Mouse (Mus musculus) hindbrain, postnatal 0 days (tissue): ENCODE data around the gene Cfap61. TPM values are rescaled to one million over a fixed set of nuclear protein-coding genes. Genes with fewer than 3 reads are reported as not detected.

Experiments used
- ATAC-seq: fragments of 200-750 bp; cut with Nextera tagmentation; 2 replicates; pipeline ENCODE4 v1.8.0; 2017; ENCODE audit warnings: mild to moderate bottlenecking, moderate TSS enrichment, moderate library complexity
- DNase-seq: peaks from one replicate; pipeline ENCODE4 v3.0.0-alpha.2; 2015; ENCODE audit warnings: low spot score
- H3K27ac ChIP-seq: fragments of 300-500 bp; sonication (generic); 2 replicates; pipeline ENCODE4 v1.5.1; 2014; ENCODE audit warnings: mild to moderate bottlenecking
- H3K27me3 ChIP-seq: fragments of 300-500 bp; sonication (generic); 2 replicates; pipeline ENCODE4 v1.6.1; 2014; ENCODE audit warnings: low read length, mixed read lengths; ENCODE audit not compliant: insufficient read depth
- H3K36me3 ChIP-seq: fragments of 300-500 bp; sonication (generic); 2 replicates; pipeline ENCODE4 v1.6.1; 2014; ENCODE audit warnings: low read length, mixed read lengths; ENCODE audit not compliant: insufficient read depth
- H3K4me1 ChIP-seq: fragments of 300-500 bp; sonication (generic); 2 replicates; pipeline ENCODE4 v1.6.1; 2014; ENCODE audit warnings: antibody characterized with exemption, low read length, mixed read lengths; ENCODE audit not compliant: insufficient read depth
- H3K4me2 ChIP-seq: fragments of 300-500 bp; sonication (generic); 2 replicates; pipeline ENCODE4 v1.6.1; 2014; ENCODE audit warnings: low read depth, mild to moderate bottlenecking, low read length, moderate library complexity, mixed read lengths
- H3K4me3 ChIP-seq: fragments of 300-500 bp; sonication (generic); 2 replicates; pipeline ENCODE4 v1.5.1; 2014; ENCODE audit warnings: low read length
- H3K9ac ChIP-seq: fragments of 300-500 bp; sonication (generic); replicated peaks from 2 replicates; pipeline ENCODE4 v1.6.1; 2014; ENCODE audit warnings: mild to moderate bottlenecking, low read length, moderate library complexity, mixed read lengths
- H3K9me3 ChIP-seq: fragments of 300-500 bp; sonication (generic); 2 replicates; pipeline ENCODE4 v1.6.1; 2016; ENCODE audit warnings: low read length, mixed read lengths
- CTCF ChIP-seq: IDR thresholded peaks from 2 replicates; pipeline ENCODE4 v1.5.1; 2016; ENCODE audit warnings: antibody characterized with exemption, control low read depth, low read depth
- WGBS: fragments of 180-500 bp; shearing (Covaris S2); extraction: QIAGEN DNeasy Blood & Tissue Kit; methylation state at CpG from one replicate; pipeline ENCODE4 v1.1.7; 2014; 5-methylcytosine and 5-hydroxymethylcytosine counted together
- polyA plus RNA-seq: library from polyadenylated mRNA; unstranded; fragments of >200 nt; fragmentation: Nextera tagmentation; extraction: Ambion mirVana; gene quantifications from 2 replicates; pipeline ENCODE4 v1.2.1, GENCODE M21; 2015
- total RNA-seq: library from RNA; depleted of rRNA; stranded (reverse); fragments of >200 nt; gene quantifications from 2 replicates; pipeline ENCODE4 v1.2.3, GENCODE M21; 2014

Gene Cfap61
- total and polyA plus RNA-seq, 2 experiments from 2014 or later: 3.7 to 4.1 TPM

GRCm38 (mm10) chr2:146047691-146048090 is 113.1 kb downstream of the Cfap61 start:
- no peak for TF ChIP-seq CTCF
- Histone ChIP-seq H3K36me3 (no peaks in the 10 kb centered on the region), H3K4me1 (peaks cover 6% of the 10 kb centered on the region; the same call in 1 of the 2 replicates), H3K27me3 (no peaks in the 10 kb centered on the region), H3K27ac (no peak overlapping the region), H3K9ac (no peak overlapping the region), H3K4me2 (no peak overlapping the region), H3K9me3 (no peaks in the 10 kb centered on the region), H3K4me3 (no peak overlapping the region)
- 68% methylated on average over 4 of the region's 4 CpGs for WGBS
- ATAC-seq (no peak), DNase-seq (no peak)

- Histone ChIP-seq H3K4me3 (no peak overlapping the region), H3K27ac (no peak overlapping the region), H3K36me3 (no peaks in the 10 kb centered on the region), H3K27me3 (no peaks in the 10 kb centered on the region), H3K4me2 (no peak overlapping the region), H3K9ac (no peak overlapping the region), H3K4me1 (peaks cover 6% of the 10 kb centered on the region; the same call in 1 of the 2 replicates), H3K9me3 (no peaks in the 10 kb centered on the region)
- WGBS: 46% methylated on average over 17 of the region's 17 CpGs
- DNase-seq: no peak
- ATAC-seq: no peak
- TF ChIP-seq CTCF: no peak
Observed at GRCm38 (mm10) chr2:146048221-146048829, 113.7 kb downstream of the Cfap61 start.

DNA sequence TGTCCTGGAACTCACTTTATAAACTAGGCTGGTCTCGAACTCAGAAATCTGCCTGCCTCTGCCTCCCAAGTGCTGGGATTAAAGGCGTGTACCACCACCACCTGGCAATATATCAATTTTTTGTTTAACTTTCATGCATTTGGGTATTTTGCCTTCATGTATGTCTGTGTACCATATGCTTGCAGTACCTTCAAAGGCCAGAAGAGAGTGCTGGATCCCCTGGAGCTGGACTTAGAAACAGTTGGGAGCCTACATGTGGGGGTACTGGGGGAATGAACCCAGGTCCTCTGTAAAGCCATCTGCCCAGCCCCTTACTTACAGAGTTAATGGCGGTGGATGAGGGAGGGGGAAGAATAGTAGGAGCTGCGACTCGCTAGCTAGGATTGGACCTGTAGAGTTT is 114.8 kb downstream of the Cfap61 start:
- Histone ChIP-seq H3K4me2 (no peak overlapping the region), H3K27me3 (no peaks in the 10 kb centered on the region), H3K4me1 (peaks cover 6% of the 10 kb centered on the region; the same call in 1 of the 2 replicates), H3K4me3 (no peak overlapping the region), H3K9me3 (no peaks in the 10 kb centered on the region), H3K9ac (no peak overlapping the region), H3K36me3 (no peaks in the 10 kb centered on the region), H3K27ac (no peak overlapping the region)
- TF ChIP-seq CTCF: no peak; the same call in 1 of the 2 replicates
- WGBS: 92% methylated on average over 5 of the region's 5 CpGs
- DNase-seq: no peak
- no peak for ATAC-seq

- DNase-seq: no peak
- H3K27ac ChIP-seq: no peak overlapping the region
Observed at GRCm38 (mm10) chr2:146050069-146050468, 115.5 kb downstream of the Cfap61 start.

DNA sequence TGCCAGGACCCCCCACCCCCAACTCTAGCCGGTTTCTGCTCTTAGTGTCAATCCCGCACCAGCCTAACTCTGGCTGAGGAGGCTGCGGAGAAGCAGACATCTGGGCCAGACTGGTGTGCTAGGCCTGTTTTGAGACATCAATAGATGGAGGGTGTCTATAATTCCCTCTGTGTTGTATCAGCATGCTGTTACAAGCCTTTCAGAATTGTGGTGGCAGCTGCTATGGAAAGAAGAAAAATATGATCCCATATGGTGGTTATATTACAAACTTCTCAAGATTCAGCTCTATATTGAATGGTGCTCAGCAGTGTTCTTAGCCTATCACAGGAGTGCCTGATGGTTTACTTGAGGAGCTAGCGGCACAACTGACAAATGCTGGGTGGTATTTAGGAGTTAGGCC is 116.8 kb downstream of the Cfap61 start:
- H3K27me3 ChIP-seq: no peaks in the 10 kb centered on the region
- H3K9me3 ChIP-seq: no peaks in the 10 kb centered on the region
- WGBS: 77% methylated on average over 4 of the region's 4 CpGs
- no peak for DNase-seq
- no peak overlapping the region for H3K27ac ChIP-seq
- H3K36me3 ChIP-seq: no peaks in the 10 kb centered on the region
- no peak for ATAC-seq
- no peak for TF ChIP-seq CTCF
- H3K4me3 ChIP-seq: no peak overlapping the region
- no peaks in the 10 kb centered on the region for H3K4me1 ChIP-seq
- no peak overlapping the region for H3K4me2 ChIP-seq
- no peak overlapping the region for H3K9ac ChIP-seq

More at GRCm38 (mm10) chr2:146050069-146050468, 115.5 kb downstream of the Cfap61 start:
- H3K9me3 ChIP-seq: no peaks in the 10 kb centered on the region
- H3K4me2 ChIP-seq: no peak overlapping the region
- 31% methylated on average over 3 of the region's 3 CpGs for whole genome bisulfite sequencing
- H3K4me3 ChIP-seq: no peak overlapping the region
- no peak for TF ChIP-seq CTCF
- no peaks in the 10 kb centered on the region for H3K36me3 ChIP-seq
- H3K9ac ChIP-seq: no peak overlapping the region
- peaks cover 6% of the 10 kb centered on the region; the same call in 1 of the 2 replicates for H3K4me1 ChIP-seq
- no peak for ATAC-seq
- H3K27me3 ChIP-seq: no peaks in the 10 kb centered on the region

- Histone ChIP-seq H3K9me3 (no peaks in the 10 kb centered on the region), H3K27ac (no peak overlapping the region), H3K4me2 (no peak overlapping the region), H3K27me3 (no peaks in the 10 kb centered on the region), H3K36me3 (no peaks in the 10 kb centered on the region), H3K9ac (no peak overlapping the region), H3K4me3 (no peak overlapping the region), H3K4me1 (peaks cover 1% of the 10 kb centered on the region; the same call in 1 of the 2 replicates)
- no peak for ATAC-seq
- DNase-seq: no peak
- WGBS: 74% methylated on average over 4 of the region's 4 CpGs
- TF ChIP-seq CTCF: no peak
Observed at GRCm38 (mm10) chr2:146057123-146057522, 122.5 kb downstream of the Cfap61 start.

GRCm38 (mm10) chr2:146058791-146059190 is 124.2 kb downstream of the Cfap61 start:
- WGBS: 48% methylated on average over 3 of the region's 3 CpGs
- DNase-seq: no peak

More at GRCm38 (mm10) chr2:146058791-146059190, 124.2 kb downstream of the Cfap61 start:
- H3K36me3 ChIP-seq: no peaks in the 10 kb centered on the region
- H3K9ac ChIP-seq: no peak overlapping the region
- H3K4me2 ChIP-seq: no peak overlapping the region
- H3K9me3 ChIP-seq: no peaks in the 10 kb centered on the region
- no peaks in the 10 kb centered on the region for H3K27me3 ChIP-seq
- no peak overlapping the region for H3K4me3 ChIP-seq
- no peak for ATAC-seq
- H3K4me1 ChIP-seq: peaks cover 18% of the 10 kb centered on the region; the same call in 1 of the 2 replicates
- no peak overlapping the region for H3K27ac ChIP-seq
- TF ChIP-seq CTCF: no peak
